Mouse (Mus musculus) neutrophil, adult 59 days (primary cell): ENCODE data around the gene Tmx4. TPM values are rescaled to one million over a fixed set of nuclear protein-coding genes. Genes with fewer than 3 reads are reported as not detected.

Source experiments
- total RNA-seq, 2 experiments: library from RNA; stranded (reverse); gene quantifications; 1 replicate in 1 of 2; 2 replicates in 1 of 2; pipeline ENCODE4 v1.2.4; 2023

Tmx4 gene
- total RNA-seq = 100 to 1,000 TPM; 122 to 142 TPM

DNA sequence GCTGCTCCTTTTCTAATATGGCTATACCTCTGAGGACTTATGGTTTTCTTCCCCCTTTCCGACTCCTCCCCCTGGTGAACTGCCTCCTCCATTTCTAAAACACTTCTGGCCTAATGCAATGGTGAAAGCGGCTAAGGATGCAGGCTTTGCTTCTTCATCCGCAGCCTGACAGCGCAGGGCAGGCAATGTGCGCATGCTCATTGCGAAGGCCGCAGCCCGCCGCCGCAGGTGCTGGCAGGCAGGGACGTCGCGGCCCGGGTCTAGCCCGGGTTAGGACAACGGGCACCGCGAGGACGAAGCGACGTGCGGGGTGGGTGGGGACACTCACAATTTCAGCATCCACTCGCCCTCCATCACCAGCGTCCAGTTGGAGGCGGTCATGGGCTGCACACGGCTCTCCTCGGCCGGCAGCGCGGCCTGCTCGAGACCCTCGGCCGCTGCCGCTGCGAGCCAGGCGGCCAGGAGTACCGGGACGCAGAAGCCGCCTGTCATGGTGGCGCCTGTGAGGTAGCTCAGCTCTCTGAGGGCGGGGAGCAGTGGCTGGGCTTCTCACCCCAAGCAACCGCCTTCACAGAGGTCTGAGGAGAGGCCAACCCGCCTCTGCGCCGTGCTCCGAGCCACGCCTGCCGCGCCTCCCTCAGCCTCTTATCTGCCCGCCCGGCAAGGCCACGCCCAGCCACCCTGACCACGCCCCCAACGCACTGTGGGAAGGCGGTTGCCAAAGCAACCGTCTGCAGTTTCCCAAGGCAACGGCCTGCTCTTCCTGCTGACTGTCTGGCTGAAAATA, at the start of gene Tmx4:
TSS of gene Tmx4 (minus strand) at position 632 of the 787 bp plus-strand sequence.

DNA sequence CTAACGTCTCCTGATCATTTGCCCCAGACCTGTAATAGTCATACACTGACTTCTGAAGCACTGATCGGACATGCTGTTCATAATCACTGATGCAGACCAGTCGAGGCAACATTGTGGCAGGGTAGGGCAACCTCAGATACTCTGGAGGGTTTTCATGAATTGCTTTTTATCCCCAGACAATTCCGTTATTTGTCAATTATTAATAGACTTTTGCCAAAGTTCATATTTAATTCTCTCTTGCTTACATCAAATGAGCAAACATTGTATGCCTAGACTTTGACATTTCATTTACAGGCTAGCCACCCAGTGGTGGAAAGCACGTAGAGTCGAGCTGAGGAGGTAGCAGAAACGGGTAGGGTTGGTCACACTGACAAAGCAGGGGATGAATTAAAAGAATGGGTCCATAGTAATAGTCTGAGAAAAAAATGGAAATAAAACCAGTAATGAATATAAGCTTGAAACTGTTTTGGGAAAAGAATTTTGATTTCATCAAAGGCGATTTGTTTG, 89.7 kb downstream of the Tmx4 start, which contains the start of gene Hao1:
TSS of gene Hao1 (minus strand) at position 148 of the 507 bp plus-strand sequence.

Other genes starting within 250 kb of the Tmx4 start
- gene Hao1, start 89.8 kb downstream of the Tmx4 start, total RNA-seq = not detected
- 10 to 100 TPM; 22.9 to 32.4 TPM for gene Plcb1, start 141.9 kb upstream of the Tmx4 start, total RNA-seq